Mouse (Mus musculus): Measurements from ENCODE around the gene Hapln2. TPM values are rescaled to one million over a fixed set of nuclear protein-coding genes. Genes with fewer than 3 reads are reported as not detected.

The Hapln2 gene
- total and polyA plus RNA-seq, 3 experiments = not detected

DNA sequence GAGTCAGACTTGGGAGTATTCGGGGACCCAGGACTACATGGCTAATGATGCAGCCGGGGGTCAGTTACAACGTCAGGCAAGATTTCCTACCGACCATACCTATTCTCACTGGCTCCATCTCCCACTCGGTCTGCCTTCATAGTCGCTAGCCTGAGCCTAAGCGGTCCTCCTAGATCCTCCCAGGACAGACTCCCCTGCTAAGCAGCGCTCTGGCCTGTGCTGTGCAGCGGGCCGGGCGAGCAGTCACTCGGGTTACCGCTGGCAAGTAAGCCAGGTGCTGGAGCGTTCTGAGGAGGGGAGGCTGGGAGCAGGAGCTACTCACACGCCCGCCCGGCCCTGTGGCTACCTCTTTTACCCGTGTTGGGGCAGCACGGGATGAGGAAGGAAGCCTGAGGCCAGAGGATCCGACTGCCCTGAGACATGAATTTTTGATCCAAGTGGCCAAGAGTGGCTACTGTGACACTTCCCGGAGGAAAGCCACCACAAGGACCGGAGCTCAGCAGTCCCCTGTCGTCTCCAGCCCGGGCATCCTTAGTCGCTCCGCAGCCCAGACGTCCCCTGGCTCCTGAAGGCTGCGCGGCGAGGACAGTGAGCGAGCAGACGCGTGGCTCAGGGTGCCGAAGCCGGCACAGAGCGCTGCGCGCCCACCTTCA, 28.0 kb downstream of the Hapln2 start:
- no peaks in the 10 kb centered on the region for H3K36me3 ChIP-seq (replicated peaks in 1 of 2; ENCODE audit: control insufficient read depth in 1 of 2, insufficient read depth in 1 of 2, low read length in 1 of 2)
- no peak overlapping the region for H3K9ac ChIP-seq (ENCODE audit: insufficient read depth, low read depth)
- no peak for TF ChIP-seq MAFK (IDR thresholded peaks at IDR 0.05; ENCODE audit: insufficient replicate concordance, low read length)
- no peak for TF ChIP-seq CHD1 (IDR thresholded peaks at IDR 0.05; ENCODE audit: low read depth, low read length)
- TF ChIP-seq NELFE (IDR thresholded peaks at IDR 0.05; ENCODE audit: low read depth, low read length) = no peak
- no peak for TF ChIP-seq ZMIZ1 (IDR thresholded peaks at IDR 0.05; ENCODE audit: low read depth, low read length)
- no peak for TF ChIP-seq POLR2AphosphoS2 (IDR thresholded peaks at IDR 0.05; ENCODE audit: low read depth, low read length)
- no peak for TF ChIP-seq KAT2A (IDR thresholded peaks at IDR 0.05; ENCODE audit: insufficient replicate concordance, low read length)
- no peak for TF ChIP-seq POLR2A (IDR thresholded peaks at IDR 0.05; ENCODE audit: low read depth, low read length)
- TF ChIP-seq ETS1 (conservative IDR thresholded peaks at IDR 0.05; ENCODE audit: low read depth, low read length) = no peak
- no peak for TF ChIP-seq BHLHE40 (IDR thresholded peaks at IDR 0.05; ENCODE audit: low read depth, low read length)
- no peak for TF ChIP-seq CHD2 (IDR thresholded peaks at IDR 0.05; ENCODE audit: low read length)
- no peak for TF ChIP-seq MXI1 (IDR thresholded peaks at IDR 0.05; ENCODE audit: low read depth, low read length)
- TF ChIP-seq GABPA (IDR thresholded peaks at IDR 0.05; ENCODE audit: insufficient replicate concordance, low read depth, low read length) = no peak
- TF ChIP-seq NRF1 (IDR thresholded peaks at IDR 0.05; ENCODE audit: low read depth, low read length) = no peak
- peaks cover 0 to 5% of the 10 kb centered on the region in 2 experiments; a peak in 1 of 4 replicates for H3K4me1 ChIP-seq (ENCODE audit: control insufficient read depth in 1 of 2, insufficient read depth in 2 of 2)
- no peak for DNase-seq (ENCODE audit: extremely low read depth)
- in situ Hi-C loops (cut with MboI; ENCODE audit: low pct_ligation_motif_present, low pct_unique_long_range_greater_than_20kb, low sequenced_read_pairs) (no loop called here), dilution Hi-C loops (cut with MboI; ENCODE audit: extremely low pct_ligation_motif_present, extremely low pct_unique_long_range_greater_than_20kb, low sequenced_read_pairs) (no loop called here)
- H3K27me3 ChIP-seq (replicated peaks) = peaks cover 91% of the 10 kb centered on the region
- H3K4me2 ChIP-seq (ENCODE audit: insufficient read depth, low read depth, poor library complexity, severe bottlenecking) = no peak overlapping the region
- no peak overlapping the region for H3K27ac ChIP-seq (ENCODE audit: insufficient read depth, low read depth)
- peaks cover 16% of the 10 kb centered on the region for H3K9me3 ChIP-seq (replicated peaks; ENCODE audit: low read length)
- H3K4me3 ChIP-seq (replicated peaks in 1 of 3; ENCODE audit: low read depth in 2 of 3, low read length in 2 of 3, poor library complexity in 1 of 3) = no peak overlapping the region
- H3K79me2 ChIP-seq (replicated peaks; ENCODE audit: control insufficient read depth, extremely low read depth, insufficient read depth, poor library complexity, severe bottlenecking) = no peaks in the 10 kb centered on the region

DNA sequence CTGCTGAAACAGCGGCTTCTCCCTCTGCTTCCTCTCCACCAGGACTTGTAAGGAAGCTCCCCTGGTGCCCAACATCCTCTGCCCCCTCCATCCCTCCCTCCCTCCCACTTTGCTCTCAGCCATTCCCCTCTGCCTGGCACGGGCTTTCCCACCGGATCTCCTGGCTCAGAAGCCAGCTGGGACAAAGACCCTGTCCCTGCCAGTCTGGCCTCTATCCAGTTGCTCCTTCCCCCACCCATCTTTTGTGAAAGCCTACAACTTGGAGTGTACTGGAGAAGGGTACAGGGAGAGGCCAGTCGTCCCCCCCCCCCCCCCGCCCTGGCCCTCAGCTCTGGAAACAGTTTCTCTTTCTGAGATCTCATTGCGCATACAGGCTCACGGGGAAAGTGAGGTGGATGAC, 28.6 kb downstream of the Hapln2 start:
- TF ChIP-seq UBTF (IDR thresholded peaks at IDR 0.05; ENCODE audit: low read depth, low read length) (no peak), HCFC1 (IDR thresholded peaks at IDR 0.05; ENCODE audit: low read depth, low read length) (no peak), NELFE (IDR thresholded peaks at IDR 0.05; ENCODE audit: low read depth, low read length) (no peak), USF2 (conservative IDR thresholded peaks at IDR 0.05; ENCODE audit: low read depth, low read length) (no peak), SMC3 (IDR thresholded peaks at IDR 0.05; ENCODE audit: low read depth, low read length) (no peak), SIN3A (IDR thresholded peaks at IDR 0.05; ENCODE audit: low read length) (no peak), MYC (IDR thresholded peaks at IDR 0.05; ENCODE audit: low read depth, low read length) (no peak)
- dilution Hi-C loops (cut with MboI; ENCODE audit: extremely low pct_ligation_motif_present, extremely low pct_unique_long_range_greater_than_20kb, low sequenced_read_pairs) = no loop called here

More for the DNA sequence above, 28.6 kb downstream of the Hapln2 start:
- H3K9ac ChIP-seq (ENCODE audit: insufficient read depth, low read depth) = no peak overlapping the region
- H3K27me3 ChIP-seq (replicated peaks) = peaks cover 93% of the 10 kb centered on the region
- in situ Hi-C loops (cut with MboI; ENCODE audit: low pct_ligation_motif_present, low pct_unique_long_range_greater_than_20kb, low sequenced_read_pairs) = no loop called here
- H3K36me3 ChIP-seq (replicated peaks in 1 of 2; ENCODE audit: control insufficient read depth in 1 of 2, insufficient read depth in 1 of 2, low read length in 1 of 2) = no peaks in the 10 kb centered on the region
- DNase-seq (ENCODE audit: extremely low read depth) = no peak
- no peak overlapping the region for H3K4me2 ChIP-seq (ENCODE audit: insufficient read depth, low read depth, poor library complexity, severe bottlenecking)
- peaks cover 16% of the 10 kb centered on the region for H3K9me3 ChIP-seq (replicated peaks; ENCODE audit: low read length)
- no peak overlapping the region for H3K27ac ChIP-seq (ENCODE audit: insufficient read depth, low read depth)
- no peak overlapping the region for H3K4me3 ChIP-seq (replicated peaks in 1 of 3; ENCODE audit: low read depth in 2 of 3, low read length in 2 of 3, poor library complexity in 1 of 3)
- no peaks in the 10 kb centered on the region for H3K79me2 ChIP-seq (replicated peaks; ENCODE audit: control insufficient read depth, extremely low read depth, insufficient read depth, poor library complexity, severe bottlenecking)
- peaks cover 0 to 5% of the 10 kb centered on the region in 2 experiments; a peak in 1 of 4 replicates for H3K4me1 ChIP-seq (ENCODE audit: control insufficient read depth in 1 of 2, insufficient read depth in 2 of 2)

All from CH12.LX (cell line).